Mouse (Mus musculus) embryonic facial prominence, embryonic 10.5 days (tissue): ENCODE measurements around the gene Faap100. TPM values are rescaled to one million over a fixed set of nuclear protein-coding genes. Genes with fewer than 3 reads are reported as not detected.
"Not testable (repeated sequence)": the region's sequence is repeated elsewhere in the genome, so short reads cannot be mapped to it uniquely, and the experiment has no call there.

Experiments
- DNase-seq: peaks from one replicate; pipeline ENCODE4 v3.0.0-alpha.2; 2017; ENCODE audit warnings: low spot score
- H3K27ac ChIP-seq: fragments of 300-500 bp; sonication (generic); replicated peaks from 2 replicates; pipeline ENCODE4 v1.5.1; 2016; ENCODE audit warnings: mild to moderate bottlenecking
- H3K27me3 ChIP-seq: fragments of 300-500 bp; sonication (generic); replicated peaks from 2 replicates; pipeline ENCODE4 v1.6.1; 2016; ENCODE audit warnings: low read depth, mild to moderate bottlenecking; ENCODE audit not compliant: poor library complexity, severe bottlenecking
- H3K36me3 ChIP-seq: fragments of 300-500 bp; sonication (generic); replicated peaks from 2 replicates; pipeline ENCODE4 v1.6.1; 2016; ENCODE audit warnings: mild to moderate bottlenecking, moderate library complexity
- H3K4me1 ChIP-seq: fragments of 300-500 bp; sonication (generic); 2 replicates; pipeline ENCODE4 v1.6.1; 2016
- H3K4me3 ChIP-seq: fragments of 300-500 bp; sonication (generic); 2 replicates; pipeline ENCODE4 v1.5.1; 2016; ENCODE audit warnings: mild to moderate bottlenecking, moderate library complexity
- H3K9me3 ChIP-seq: fragments of 300-500 bp; sonication (generic); 2 replicates; pipeline ENCODE4 v1.6.1; 2016; ENCODE audit warnings: mild to moderate bottlenecking
- WGBS: fragments of 180-500 bp; shearing (Covaris S2); methylation state at CpG from one replicate; pipeline ENCODE4 v1.1.7; 2016; 5-methylcytosine and 5-hydroxymethylcytosine counted together
- polyA plus RNA-seq: library from polyadenylated mRNA; unstranded; fragments of >200 nt; fragmentation: Nextera tagmentation; extraction: Ambion mirVana; gene quantifications from 2 replicates; pipeline ENCODE4 v1.2.1, GENCODE M21; 2016

The Faap100 gene
- polyA plus RNA-seq, 1 experiment from 2014 or later: 38.3 TPM

DNA sequence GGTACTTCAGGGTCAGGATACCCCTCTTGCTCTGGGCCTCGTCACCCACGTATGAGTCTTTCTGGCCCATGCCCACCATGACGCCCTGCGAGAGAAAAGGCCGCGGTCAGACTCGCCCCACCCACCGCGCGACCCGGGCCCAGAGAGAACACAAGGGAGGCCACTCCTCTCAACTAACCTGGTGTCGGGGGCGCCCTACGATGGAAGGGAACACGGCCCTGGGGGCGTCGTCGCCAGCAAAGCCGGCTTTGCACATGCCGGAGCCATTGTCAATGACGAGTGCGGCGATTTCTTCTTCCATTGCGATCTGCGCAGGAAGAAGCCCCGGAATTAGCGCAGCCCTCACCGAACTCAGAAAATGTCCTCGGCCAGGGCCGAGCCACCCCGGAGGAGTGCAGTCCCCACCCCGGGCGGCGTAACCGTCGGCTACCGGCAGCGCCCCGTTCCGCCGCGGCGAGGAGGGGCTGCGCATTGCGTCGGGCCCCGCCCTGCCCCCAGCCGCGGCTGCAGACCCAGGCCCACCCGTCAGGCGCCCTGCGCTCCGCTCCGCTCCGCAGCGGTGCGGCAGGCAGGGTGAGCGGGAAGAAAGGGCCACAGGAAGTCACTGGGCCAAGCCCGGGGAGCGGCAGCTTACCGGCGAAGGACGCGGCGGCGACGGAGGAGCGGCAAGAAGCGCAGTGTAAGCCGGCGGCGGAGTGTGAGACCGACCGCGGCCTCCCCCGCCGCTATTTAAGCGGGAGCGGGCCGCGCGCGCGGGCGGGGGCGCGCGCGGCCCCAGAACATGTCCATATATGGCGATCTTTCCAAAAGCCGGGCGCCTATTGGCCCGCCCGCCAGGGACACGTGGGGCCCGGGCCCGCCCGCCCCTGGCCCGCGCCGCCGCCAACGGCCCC lies 30.5 kb downstream of the Faap100 start, which contains the start of gene Actg1:
Gene Actg1 (minus strand): TSS at position 752 of the 893 bp plus-strand sequence.
- Histone ChIP-seq H3K4me1 (peaks cover 47% of the 10 kb centered on the region), H3K27me3 (0 out of 2 replicates have a peak, but pooled peaks cover 5% of the 10 kb centered on the region), H3K36me3 (peaks cover 33% of the 10 kb centered on the region), H3K9me3 (no peaks in the 10 kb centered on the region), H3K4me3 (peak within 1 kb of the TSS; percentile 99), H3K27ac (peak within 1 kb of the TSS; percentile 100)
- WGBS: 3% methylated on average over 103 of the region's 103 CpGs
- peak; percentile 91 for DNase-seq

GRCm38 (mm10) chr11:120347301-120347700 lies 31.3 kb downstream of the Faap100 start:
- no peaks in the 10 kb centered on the region for H3K9me3 ChIP-seq
- WGBS: 12% methylated on average over 10 of the region's 10 CpGs
- H3K4me3 ChIP-seq: peak overlapping the region; percentile 99
- peaks cover 41% of the 10 kb centered on the region for H3K4me1 ChIP-seq
- no peaks in the 10 kb centered on the region for H3K27me3 ChIP-seq
- DNase-seq: peak; percentile 33
- peaks cover 33% of the 10 kb centered on the region for H3K36me3 ChIP-seq
- peak overlapping the region; percentile 100 for H3K27ac ChIP-seq

DNA sequence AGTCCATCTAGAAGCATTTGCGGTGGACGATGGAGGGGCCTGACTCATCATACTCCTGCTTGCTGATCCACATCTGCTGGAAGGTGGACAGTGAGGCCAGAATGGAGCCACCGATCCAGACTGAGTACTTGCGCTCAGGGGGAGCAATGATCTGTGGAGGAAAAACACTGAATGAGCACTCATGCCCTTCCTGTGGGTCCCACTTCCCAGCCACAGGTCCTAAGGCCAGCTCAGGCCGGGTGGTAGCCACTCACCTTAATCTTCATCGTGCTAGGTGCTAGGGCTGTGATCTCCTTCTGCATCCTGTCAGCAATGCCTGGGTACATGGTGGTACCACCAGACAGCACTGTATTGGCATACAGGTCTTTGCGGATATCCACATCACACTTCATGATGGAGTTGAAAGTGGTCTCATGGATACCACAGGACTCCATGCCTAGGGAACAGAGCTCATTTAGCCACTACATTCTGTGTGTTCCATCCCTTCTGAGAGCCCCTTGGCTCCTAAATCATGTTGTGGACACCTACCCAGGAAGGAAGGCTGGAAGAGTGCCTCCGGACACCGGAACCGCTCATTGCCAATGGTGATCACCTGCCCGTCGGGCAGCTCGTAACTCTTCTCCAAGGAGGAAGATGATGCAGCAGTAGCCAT lies 32.1 kb downstream of the Faap100 start:
- peaks cover 29% of the 10 kb centered on the region for H3K36me3 ChIP-seq
- DNase-seq: peak; percentile 12
- WGBS: 74% methylated on average over 11 of the region's 13 CpGs
- H3K4me1 ChIP-seq: peaks cover 40% of the 10 kb centered on the region
- H3K27me3 ChIP-seq, H3K27ac ChIP-seq, H3K9me3 ChIP-seq: not testable (repeated sequence)
- peak overlapping the region; percentile 59 for H3K4me3 ChIP-seq

DNA sequence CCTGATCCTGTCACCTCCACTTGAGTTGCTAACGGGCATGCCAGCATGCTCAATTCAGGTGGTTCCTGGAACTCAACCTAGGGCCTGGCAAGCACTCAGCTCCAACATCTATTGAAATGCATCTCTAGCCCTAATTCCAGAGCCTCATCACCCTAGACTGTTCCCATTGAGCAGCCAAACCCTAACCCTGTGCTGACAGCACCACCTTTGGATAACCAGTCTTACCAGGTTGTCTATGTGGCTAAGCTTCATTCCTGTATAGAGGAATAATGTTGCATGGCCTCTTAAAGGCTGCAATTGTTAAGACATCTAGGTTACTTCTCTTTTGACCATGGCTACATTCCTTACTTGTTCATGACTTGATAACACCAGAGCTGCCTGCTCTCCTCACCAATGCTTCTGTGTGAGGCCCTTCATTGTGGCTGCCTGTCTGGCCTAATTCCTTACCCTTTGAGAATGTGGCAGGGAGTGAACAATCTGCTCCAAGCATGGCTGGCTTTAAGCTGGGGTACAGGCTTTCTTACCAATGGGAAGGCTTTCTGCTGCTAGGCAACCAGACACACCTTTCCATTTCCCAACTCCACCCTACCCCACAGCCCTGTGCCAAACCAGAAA lies 33.4 kb downstream of the Faap100 start:
- peak overlapping the region; percentile 45; the same call in 1 of the 2 replicates for H3K4me3 ChIP-seq
- H3K4me1 ChIP-seq: peaks cover 27% of the 10 kb centered on the region
- H3K9me3 ChIP-seq: no peaks in the 10 kb centered on the region
- DNase-seq: peak; percentile 56
- no peaks in the 10 kb centered on the region for H3K27me3 ChIP-seq
- H3K36me3 ChIP-seq: peaks cover 26% of the 10 kb centered on the region
- peak overlapping the region; percentile 44; the same call in 1 of the 2 replicates for H3K27ac ChIP-seq
- 39% methylated on average over 1 of the region's 1 CpGs for WGBS

DNA sequence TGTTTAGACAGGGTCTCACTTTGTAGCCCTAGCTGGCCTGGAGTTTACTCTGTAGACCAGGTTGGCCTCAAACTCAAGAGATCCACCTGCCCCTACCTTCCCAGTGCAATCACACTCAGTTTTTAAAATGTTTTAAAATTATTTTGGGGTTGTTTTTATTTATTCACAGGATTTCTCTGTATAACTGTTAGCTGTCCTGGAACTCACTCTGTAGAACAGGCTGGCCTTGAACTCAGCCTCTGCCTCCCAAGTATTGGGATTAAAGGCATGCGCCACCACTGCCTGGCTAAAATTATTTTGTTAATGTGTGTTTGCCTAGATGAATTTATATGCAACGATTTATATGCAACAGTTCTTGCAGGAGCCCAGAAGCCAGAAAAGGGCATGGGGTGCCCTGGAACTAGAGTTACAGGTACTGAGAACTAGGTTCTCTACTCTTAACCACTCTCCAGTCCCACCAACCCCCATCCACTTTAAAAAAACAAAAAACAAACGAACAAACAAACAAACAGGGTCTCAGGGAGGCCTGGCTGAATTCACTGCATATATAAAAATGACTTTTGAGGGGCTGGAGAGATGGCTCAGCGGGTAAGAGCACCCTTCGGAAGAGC lies 34.1 kb downstream of the Faap100 start:
- no peak overlapping the region for H3K27ac ChIP-seq
- peaks cover 26% of the 10 kb centered on the region for H3K36me3 ChIP-seq
- DNase-seq: peak; percentile 35
- H3K4me1 ChIP-seq: peaks cover 19% of the 10 kb centered on the region
- H3K27me3 ChIP-seq: no peaks in the 10 kb centered on the region
- 0 out of 2 replicates have a peak overlapping the region, but pooled peaks have one; percentile 6 for H3K4me3 ChIP-seq
- WGBS: 63% methylated on average over 5 of the region's 5 CpGs
- no peaks in the 10 kb centered on the region for H3K9me3 ChIP-seq

DNA sequence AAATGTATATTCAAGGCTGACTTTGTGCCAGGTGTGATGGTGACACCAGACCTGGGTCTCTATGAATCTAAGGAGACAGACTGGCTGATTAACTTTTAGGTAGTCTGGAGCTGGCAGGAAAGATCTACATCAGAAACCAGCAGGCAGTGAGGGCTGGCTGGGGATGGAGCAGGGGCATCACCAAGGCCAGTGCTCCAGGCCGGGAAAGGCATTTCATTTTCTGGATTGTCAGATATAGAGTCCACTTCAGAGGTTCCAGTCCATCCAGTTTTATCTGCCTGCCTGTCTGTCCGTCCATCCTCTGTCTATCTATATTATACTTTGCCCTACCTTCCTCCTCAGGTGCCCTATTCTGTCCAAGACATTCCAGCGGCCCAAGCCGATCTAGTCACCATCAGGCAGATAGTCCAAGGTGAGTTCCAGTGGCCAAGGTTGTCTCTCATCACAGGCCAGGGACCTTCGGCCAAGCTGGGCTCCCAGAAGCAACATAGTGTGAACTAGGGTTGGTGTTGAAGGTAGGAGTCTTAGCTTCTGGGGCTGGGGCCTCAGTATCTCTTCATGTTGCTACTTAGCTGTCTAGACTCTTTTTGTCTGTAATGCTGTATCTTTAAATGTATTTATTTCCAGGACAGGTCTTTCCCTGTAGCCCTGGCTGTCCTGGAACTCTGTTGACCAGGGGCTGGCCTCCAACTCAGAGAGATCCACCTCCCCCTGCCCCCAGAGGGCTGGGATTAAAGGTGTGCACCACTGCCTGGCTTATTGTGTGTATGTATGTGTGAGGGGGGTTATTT lies 34.9 kb downstream of the Faap100 start:
- no peaks in the 10 kb centered on the region for H3K27me3 ChIP-seq
- peaks cover 12% of the 10 kb centered on the region for H3K4me1 ChIP-seq
- peaks cover 26% of the 10 kb centered on the region for H3K36me3 ChIP-seq
- WGBS: 81% methylated on average over 5 of the region's 5 CpGs
- H3K27ac ChIP-seq: no peak overlapping the region
- DNase-seq: peak; percentile 57
- no peaks in the 10 kb centered on the region for H3K9me3 ChIP-seq
- peak overlapping the region; percentile 6; the same call in 1 of the 2 replicates for H3K4me3 ChIP-seq

GRCm38 (mm10) chr11:120342656-120343160 lies 35.9 kb downstream of the Faap100 start:
- DNase-seq: peak; percentile 13
- 89% methylated on average over 5 of the region's 5 CpGs for WGBS
- Histone ChIP-seq H3K27me3 (no peaks in the 10 kb centered on the region), H3K9me3 (no peaks in the 10 kb centered on the region), H3K36me3 (peaks cover 25% of the 10 kb centered on the region), H3K27ac (no peak overlapping the region), H3K4me3 (no peak overlapping the region), H3K4me1 (peaks cover 10% of the 10 kb centered on the region)

- Histone ChIP-seq H3K27ac (no peak overlapping the region), H3K36me3 (peaks cover 17% of the 10 kb centered on the region), H3K4me3 (no peak overlapping the region), H3K27me3 (no peaks in the 10 kb centered on the region), H3K4me1 (peaks cover 9% of the 10 kb centered on the region), H3K9me3 (no peaks in the 10 kb centered on the region)
- WGBS: 93% methylated on average over 4 of the region's 4 CpGs
- DNase-seq: peak; percentile 8
Measured at GRCm38 (mm10) chr11:120341661-120342060, 36.9 kb downstream of the Faap100 start.

DNA sequence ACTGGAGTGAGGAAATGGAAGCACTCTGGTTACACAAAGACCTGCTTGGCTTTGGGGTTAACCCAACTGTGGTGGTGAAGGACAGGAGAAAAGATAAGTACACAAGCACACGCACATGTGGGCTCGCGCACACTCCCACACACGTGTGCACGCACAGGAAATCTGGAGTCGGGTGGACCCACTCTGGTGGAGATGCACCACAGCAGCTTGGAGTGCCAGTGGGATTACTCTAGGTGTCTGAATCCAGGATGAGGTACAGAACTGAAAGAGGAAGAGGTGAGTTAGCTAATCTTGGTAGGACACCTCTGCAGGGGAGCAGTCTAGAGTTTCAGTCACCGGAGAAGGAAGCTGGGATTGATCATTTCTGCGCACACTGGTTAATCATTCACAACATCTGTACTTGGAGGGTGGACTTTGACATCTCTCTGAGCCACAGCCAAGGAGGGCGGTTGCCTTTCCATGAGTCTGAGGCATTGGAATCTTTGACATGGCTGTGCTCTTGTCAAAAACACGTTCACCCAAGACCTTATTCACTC lies 38.5 kb downstream of the Faap100 start:
- DNase-seq: peak; percentile 7
- peaks cover 7% of the 10 kb centered on the region for H3K36me3 ChIP-seq
- no peak overlapping the region; the same call in 1 of the 2 replicates for H3K4me3 ChIP-seq
- H3K9me3 ChIP-seq: no peaks in the 10 kb centered on the region
- no peaks in the 10 kb centered on the region for H3K27me3 ChIP-seq
- WGBS: 91% methylated on average over 10 of the region's 10 CpGs
- no peaks in the 10 kb centered on the region for H3K4me1 ChIP-seq
- no peak overlapping the region for H3K27ac ChIP-seq

- no peaks in the 10 kb centered on the region for H3K27me3 ChIP-seq
- peaks cover 6% of the 10 kb centered on the region; the same call in 1 of the 2 replicates for H3K9me3 ChIP-seq
- H3K36me3 ChIP-seq: no peaks in the 10 kb centered on the region
- WGBS: 79% methylated on average over 3 of the region's 3 CpGs
- no peaks in the 10 kb centered on the region for H3K4me1 ChIP-seq
- no peak overlapping the region for H3K4me3 ChIP-seq
- peak; percentile 3 for DNase-seq
- H3K27ac ChIP-seq: no peak overlapping the region
Measured at GRCm38 (mm10) chr11:120338786-120339185, 39.8 kb downstream of the Faap100 start.

GRCm38 (mm10) chr11:120337447-120337846 lies 41.1 kb downstream of the Faap100 start:
- Histone ChIP-seq H3K4me1 (no peaks in the 10 kb centered on the region), H3K27me3 (no peaks in the 10 kb centered on the region), H3K27ac (no peak overlapping the region), H3K9me3 (peaks cover 7% of the 10 kb centered on the region; the same call in 1 of the 2 replicates), H3K36me3 (no peaks in the 10 kb centered on the region), H3K4me3 (no peak overlapping the region)
- DNase-seq: peak; percentile 8
- WGBS: 37% methylated on average over 2 of the region's 2 CpGs
